Mouse (Mus musculus) testis, adult 2 months (tissue): Measurements from ENCODE around the gene 1700084M14Rik. TPM values are rescaled to one million over a fixed set of nuclear protein-coding genes. Genes with fewer than 3 reads are reported as not detected.
A peak's percentile ranks its signal among the peaks of the same experiment; 100 is the strongest.
"Not testable (repeated sequence)": the region's sequence is repeated elsewhere in the genome, so short reads cannot be mapped to it uniquely, and the experiment has no call there.

Experiments used
- H3K27ac ChIP-seq: fragments of 200-500 bp; 2 replicates; pipeline ENCODE4 v1.5.1; 2012; ENCODE audit warnings: low read depth, low read length; ENCODE audit not compliant: control insufficient read depth, insufficient read depth
- H3K27me3 ChIP-seq: fragments of 200-500 bp; 2 replicates; pipeline ENCODE4 v1.6.1; 2012; ENCODE audit warnings: mild to moderate bottlenecking, low read length, moderate library complexity; ENCODE audit not compliant: control insufficient read depth, insufficient read depth
- H3K36me3 ChIP-seq: fragments of 200-500 bp; 2 replicates; pipeline ENCODE4 v1.6.1; 2012; ENCODE audit warnings: mild to moderate bottlenecking, low read length; ENCODE audit not compliant: control insufficient read depth, insufficient read depth
- H3K4me1 ChIP-seq: fragments of 200-500 bp; 2 replicates; pipeline ENCODE4 v1.6.1; 2012; ENCODE audit warnings: low read length; ENCODE audit not compliant: control insufficient read depth, insufficient read depth
- H3K4me3 ChIP-seq: fragments of 200-500 bp; 2 replicates; pipeline ENCODE4 v1.5.1; 2012; ENCODE audit warnings: low read depth, mild to moderate bottlenecking, low read length, moderate library complexity, mixed read lengths; ENCODE audit not compliant: control insufficient read depth
- polyA plus RNA-seq: library from polyadenylated mRNA; depleted of rRNA; stranded (reverse); fragments of >200 nt; gene quantifications from 2 replicates; pipeline ENCODE4 v1.2.3, GENCODE M21; 2012; rRNA removed

1700084M14Rik gene
- 47.2 and 59.8 TPM in 2 replicates for polyA plus RNA-seq

- H3K4me3 ChIP-seq, result peak within 1 kb of the TSS; percentile 56
- not testable (repeated sequence) for H3K4me1 ChIP-seq, H3K36me3 ChIP-seq, H3K27me3 ChIP-seq
- peak within 1 kb of the TSS; percentile 29 for H3K27ac ChIP-seq
These were observed at the start of gene 1700084M14Rik for GRCm38 (mm10) chrX:91575811-91576210. 1700084M14Rik (minus strand) TSS chrX:91575911.

Other genes starting within 250 kb of the 1700084M14Rik start
- 1.7 and 2.6 TPM in 2 replicates for gene Mageb2, start 244.2 kb downstream of the 1700084M14Rik start, polyA plus RNA-seq
- gene Gm5072, start 183.4 kb downstream of the 1700084M14Rik start, polyA plus RNA-seq, result 3.4 and 4.2 TPM in 2 replicates
- gene Gm8914, start 95.8 kb downstream of the 1700084M14Rik start, polyA plus RNA-seq, result 3.4 and 4.2 TPM in 2 replicates
- gene Gm14781, start 56.3 kb upstream of the 1700084M14Rik start, polyA plus RNA-seq, result 3.7 and 4.8 TPM in 2 replicates
- 2.9 and 4.0 TPM in 2 replicates for gene Mageb5, start 207.1 kb upstream of the 1700084M14Rik start, polyA plus RNA-seq